Mouse (Mus musculus) kidney, embryonic 14.5 days (tissue): ENCODE measurements around the gene Mest. TPM values are rescaled to one million over a fixed set of nuclear protein-coding genes. Genes with fewer than 3 reads are reported as not detected.

ENCODE experiments used
- ATAC-seq: fragments of 200-750 bp; cut with Nextera tagmentation; 2 replicates; pipeline ENCODE4 v1.8.0; 2017; ENCODE audit warnings: moderate number of reproducible peaks, mild to moderate bottlenecking, moderate TSS enrichment, moderate library complexity; ENCODE audit not compliant: low FRiP score, low TSS enrichment
- H3K27ac ChIP-seq: fragments of 300-500 bp; sonication (generic); 2 replicates; pipeline ENCODE4 v1.5.1; 2014; ENCODE audit warnings: low read depth, mild to moderate bottlenecking, low read length, moderate library complexity, mixed read lengths
- H3K27me3 ChIP-seq: fragments of 300-500 bp; sonication (generic); 2 replicates; pipeline ENCODE4 v1.6.1; 2014; ENCODE audit warnings: mild to moderate bottlenecking, low read length; ENCODE audit not compliant: control insufficient read depth, insufficient read depth
- H3K36me3 ChIP-seq: fragments of 300-500 bp; sonication (generic); 2 replicates; pipeline ENCODE4 v1.6.1; 2014; ENCODE audit warnings: low read length, mixed read lengths; ENCODE audit not compliant: control insufficient read depth, insufficient read depth
- H3K4me1 ChIP-seq: fragments of 300-500 bp; sonication (generic); 2 replicates; pipeline ENCODE4 v1.6.1; 2014; ENCODE audit warnings: low read length, mixed read lengths; ENCODE audit not compliant: control insufficient read depth, insufficient read depth
- H3K4me2 ChIP-seq: fragments of 300-500 bp; sonication (generic); replicated peaks from 2 replicates; pipeline ENCODE4 v1.6.1; 2014; ENCODE audit warnings: low read depth, mild to moderate bottlenecking, low read length
- H3K4me3 ChIP-seq: fragments of 300-500 bp; sonication (generic); 2 replicates; pipeline ENCODE4 v1.5.1; 2014; ENCODE audit warnings: mild to moderate bottlenecking, low read length
- H3K9ac ChIP-seq: fragments of 300-500 bp; sonication (generic); 2 replicates; pipeline ENCODE4 v1.6.1; 2014; ENCODE audit warnings: low read depth, mild to moderate bottlenecking, low read length, moderate library complexity
- H3K9me3 ChIP-seq: fragments of 300-500 bp; sonication (generic); 2 replicates; pipeline ENCODE4 v1.6.1; 2016; ENCODE audit warnings: low read length; ENCODE audit not compliant: control insufficient read depth
- WGBS: fragments of 180-500 bp; shearing (Covaris S2); extraction: QIAGEN DNeasy Blood & Tissue Kit; methylation state at CpG from one replicate; pipeline ENCODE4 v1.1.7; 2014; 5-methylcytosine and 5-hydroxymethylcytosine counted together
- polyA plus RNA-seq: library from polyadenylated mRNA; unstranded; fragments of >200 nt; fragmentation: Nextera tagmentation; extraction: Ambion mirVana; gene quantifications from 2 replicates; pipeline ENCODE4 v1.2.1, GENCODE M21; 2014

Gene Mest
- polyA plus RNA-seq, 1 experiment from 2014 or later, result 2,617 TPM

GRCm38 (mm10) chr6:30698036-30698435 lies 25.3 kb upstream of the Mest start:
- H3K27me3 ChIP-seq, result no peaks in the 10 kb centered on the region
- no peaks in the 10 kb centered on the region for H3K9me3 ChIP-seq
- H3K27ac ChIP-seq, result peak overlapping the region; percentile 43; the same call in 1 of the 2 replicates
- H3K9ac ChIP-seq, result no peak overlapping the region
- WGBS, result 88% methylated on average over 4 of the region's 4 CpGs
- peaks cover 9% of the 10 kb centered on the region for H3K4me1 ChIP-seq
- H3K4me2 ChIP-seq, result no peak overlapping the region
- no peaks in the 10 kb centered on the region for H3K36me3 ChIP-seq
- ATAC-seq, result no peak
- H3K4me3 ChIP-seq, result no peak overlapping the region

DNA sequence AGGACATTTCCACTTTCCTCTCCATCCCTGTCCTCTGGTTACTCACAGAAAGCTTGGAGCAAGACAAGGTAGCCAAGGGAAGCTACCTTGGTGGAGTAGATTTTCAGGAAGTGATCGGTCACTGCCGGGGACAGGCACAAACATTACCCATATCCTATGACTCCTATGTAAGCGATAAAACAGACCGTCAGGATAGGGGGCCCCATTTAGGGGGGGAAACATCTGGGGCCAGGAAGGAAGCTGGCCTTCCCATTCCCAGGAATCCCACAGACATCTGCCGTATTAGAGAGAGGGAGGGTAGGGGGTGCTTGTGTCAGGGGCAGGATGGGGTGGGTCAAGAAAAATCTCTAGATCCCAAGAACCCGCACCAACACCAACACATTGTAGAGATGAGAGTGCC lies 23.2 kb upstream of the Mest start:
- Histone ChIP-seq H3K4me1 (peaks cover 9% of the 10 kb centered on the region), H3K36me3 (no peaks in the 10 kb centered on the region), H3K27ac (peak overlapping the region; percentile 86), H3K4me3 (no peak overlapping the region), H3K27me3 (no peaks in the 10 kb centered on the region), H3K9me3 (no peaks in the 10 kb centered on the region), H3K4me2 (no peak overlapping the region), H3K9ac (no peak overlapping the region)
- ATAC-seq, result peak; percentile 68
- 16% methylated on average over 6 of the region's 6 CpGs for WGBS

DNA sequence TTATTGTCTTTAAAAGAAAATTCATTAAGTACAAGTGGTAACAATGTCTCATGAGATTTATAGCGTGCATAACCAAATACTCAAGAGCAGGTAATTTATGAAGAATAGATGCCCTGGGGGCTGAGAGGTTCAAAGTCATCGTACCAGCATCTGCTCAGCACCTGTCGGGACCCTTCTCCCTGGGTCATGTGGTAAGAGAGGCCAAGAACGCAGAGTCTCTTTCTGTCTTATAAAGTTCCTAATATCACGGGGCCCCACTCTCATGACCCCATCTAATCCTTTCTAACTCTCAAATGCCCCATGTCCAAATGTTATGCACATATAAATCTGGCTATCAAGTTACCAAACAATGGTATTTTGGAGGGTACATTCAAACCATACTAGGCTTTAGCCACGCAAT lies 20.5 kb upstream of the Mest start:
- no peak for ATAC-seq
- Histone ChIP-seq H3K36me3 (no peaks in the 10 kb centered on the region), H3K4me1 (peaks cover 9% of the 10 kb centered on the region), H3K4me3 (no peak overlapping the region), H3K27ac (0 out of 2 replicates have a peak overlapping the region, but pooled peaks have one; percentile 1), H3K9me3 (no peaks in the 10 kb centered on the region), H3K4me2 (no peak overlapping the region), H3K27me3 (no peaks in the 10 kb centered on the region), H3K9ac (no peak overlapping the region)
- 46% methylated on average over 6 of the region's 6 CpGs for WGBS

- no peaks in the 10 kb centered on the region for H3K9me3 ChIP-seq
- H3K9ac ChIP-seq, result no peak overlapping the region
- H3K4me2 ChIP-seq, result no peak overlapping the region
- no peaks in the 10 kb centered on the region for H3K36me3 ChIP-seq
- H3K4me3 ChIP-seq, result no peak overlapping the region
- no peaks in the 10 kb centered on the region for H3K27me3 ChIP-seq
- H3K27ac ChIP-seq, result peak overlapping the region; percentile 1; the same call in 1 of the 2 replicates
- peaks cover 9% of the 10 kb centered on the region for H3K4me1 ChIP-seq
- no peak for ATAC-seq
- 76% methylated on average over 6 of the region's 6 CpGs for WGBS
These were observed 19.9 kb upstream of the Mest start for GRCm38 (mm10) chr6:30703476-30703875.

DNA sequence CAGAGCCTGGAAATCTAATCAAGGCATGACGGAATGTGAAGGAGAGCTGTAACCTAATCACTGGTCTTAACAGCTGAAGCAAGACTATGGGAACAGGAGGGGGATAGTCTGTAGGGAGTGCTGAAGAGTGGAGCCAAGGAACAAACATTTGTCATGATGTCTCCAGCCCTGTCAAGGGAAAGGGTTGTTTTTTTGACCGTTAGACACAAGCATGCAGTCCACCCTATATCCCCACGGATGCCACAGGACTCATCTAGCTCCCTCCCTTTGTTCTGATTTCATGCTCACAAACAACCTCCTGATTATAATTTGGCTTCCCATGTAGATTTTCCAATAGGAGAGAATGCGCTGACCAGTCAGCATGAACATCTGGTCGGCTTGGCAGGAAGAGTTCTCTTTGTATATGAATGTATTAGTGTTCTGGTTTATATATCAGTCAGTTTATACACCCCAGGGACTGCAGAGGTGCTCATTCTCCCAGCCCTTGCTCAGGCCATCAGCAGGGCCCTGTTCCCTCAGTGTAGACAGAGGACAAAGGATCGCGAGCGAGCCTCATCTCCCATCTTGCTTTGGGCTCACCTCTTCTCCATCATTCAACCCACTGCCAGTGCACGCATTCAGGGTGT lies 19.3 kb upstream of the Mest start:
- Histone ChIP-seq H3K27ac (peak overlapping the region; percentile 47; the same call in 1 of the 2 replicates), H3K27me3 (no peaks in the 10 kb centered on the region), H3K4me3 (no peak overlapping the region), H3K9me3 (no peaks in the 10 kb centered on the region), H3K9ac (no peak overlapping the region), H3K36me3 (no peaks in the 10 kb centered on the region), H3K4me1 (peaks cover 9% of the 10 kb centered on the region), H3K4me2 (no peak overlapping the region)
- WGBS, result 77% methylated on average over 9 of the region's 9 CpGs
- peak; percentile 65 for ATAC-seq

- peak overlapping the region; percentile 70; the same call in 1 of the 2 replicates for H3K27ac ChIP-seq
- 34% methylated on average over 6 of the region's 6 CpGs for WGBS
- H3K4me2 ChIP-seq, result no peak overlapping the region
- no peaks in the 10 kb centered on the region for H3K36me3 ChIP-seq
- no peak overlapping the region for H3K4me3 ChIP-seq
- H3K9ac ChIP-seq, result no peak overlapping the region
- no peak for ATAC-seq
- H3K9me3 ChIP-seq, result no peaks in the 10 kb centered on the region
- H3K4me1 ChIP-seq, result peaks cover 18% of the 10 kb centered on the region
- no peaks in the 10 kb centered on the region for H3K27me3 ChIP-seq
These were observed 14.2 kb upstream of the Mest start for GRCm38 (mm10) chr6:30709115-30709514.

DNA sequence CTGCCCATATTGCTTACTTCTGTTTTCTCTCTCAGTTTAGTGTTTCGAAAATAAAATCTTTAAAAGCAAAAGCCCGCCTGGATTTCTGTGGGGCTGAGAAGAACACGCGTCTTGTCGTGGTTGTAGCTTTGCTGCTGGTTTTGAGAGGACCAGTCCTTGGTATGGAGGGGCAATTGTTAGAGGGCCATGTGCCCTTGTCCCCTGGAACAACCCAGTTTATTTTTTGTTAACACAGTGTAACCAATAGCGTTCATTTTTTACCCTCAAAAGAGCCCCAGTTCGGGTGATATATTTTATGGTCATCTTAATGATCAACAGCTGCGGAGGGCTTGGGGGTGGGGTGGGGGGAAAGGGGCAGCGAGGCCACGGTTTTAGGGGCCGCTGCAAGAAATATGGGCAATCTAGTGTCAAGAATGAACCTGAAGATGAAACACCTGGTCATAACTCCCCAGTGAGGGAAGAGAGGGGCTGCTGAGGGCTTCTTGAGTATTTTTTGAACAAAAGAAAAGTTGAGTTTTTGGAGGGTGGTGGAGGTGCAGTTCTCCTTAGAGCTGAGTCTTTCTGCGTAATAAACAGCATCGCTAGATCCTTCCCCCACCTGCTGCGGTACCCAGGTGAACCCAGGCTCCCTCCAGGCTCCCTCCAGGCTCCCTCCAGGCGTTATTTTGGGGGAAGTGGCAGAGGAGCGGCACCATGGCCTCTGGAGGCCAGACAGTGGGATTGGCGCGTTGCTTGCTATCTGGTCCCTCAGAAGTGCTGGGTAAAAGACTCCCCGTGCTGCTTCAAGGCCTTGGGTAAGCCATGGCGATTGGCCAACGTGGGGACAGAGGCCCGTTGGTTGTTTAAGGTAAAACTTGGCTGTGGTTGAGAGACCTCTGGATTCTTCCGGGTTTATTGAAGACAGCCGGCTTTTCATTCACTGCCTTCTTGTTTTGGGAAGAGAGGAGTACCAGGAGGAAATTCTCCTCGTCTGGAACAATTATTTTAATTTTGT lies 12.7 kb upstream of the Mest start:
- Histone ChIP-seq H3K4me2 (no peak overlapping the region), H3K9ac (no peak overlapping the region), H3K4me1 (peaks cover 20% of the 10 kb centered on the region; the same call in 1 of the 2 replicates), H3K27ac (peak overlapping the region; percentile 74), H3K4me3 (no peak overlapping the region), H3K36me3 (no peaks in the 10 kb centered on the region), H3K9me3 (no peaks in the 10 kb centered on the region), H3K27me3 (no peaks in the 10 kb centered on the region)
- 38% methylated on average over 25 of the region's 25 CpGs for WGBS
- ATAC-seq, result peak; percentile 46

- H3K4me3 ChIP-seq, result no peak overlapping the region
- no peak for ATAC-seq
- H3K27me3 ChIP-seq, result no peaks in the 10 kb centered on the region
- H3K27ac ChIP-seq, result peak overlapping the region; percentile 74; the same call in 1 of the 2 replicates
- H3K4me1 ChIP-seq, result peaks cover 21% of the 10 kb centered on the region
- 67% methylated on average over 10 of the region's 10 CpGs for WGBS
- no peaks in the 10 kb centered on the region for H3K9me3 ChIP-seq
- no peaks in the 10 kb centered on the region for H3K36me3 ChIP-seq
- H3K9ac ChIP-seq, result no peak overlapping the region
- no peak overlapping the region for H3K4me2 ChIP-seq
These were observed 12.0 kb upstream of the Mest start for GRCm38 (mm10) chr6:30711365-30711763.

DNA sequence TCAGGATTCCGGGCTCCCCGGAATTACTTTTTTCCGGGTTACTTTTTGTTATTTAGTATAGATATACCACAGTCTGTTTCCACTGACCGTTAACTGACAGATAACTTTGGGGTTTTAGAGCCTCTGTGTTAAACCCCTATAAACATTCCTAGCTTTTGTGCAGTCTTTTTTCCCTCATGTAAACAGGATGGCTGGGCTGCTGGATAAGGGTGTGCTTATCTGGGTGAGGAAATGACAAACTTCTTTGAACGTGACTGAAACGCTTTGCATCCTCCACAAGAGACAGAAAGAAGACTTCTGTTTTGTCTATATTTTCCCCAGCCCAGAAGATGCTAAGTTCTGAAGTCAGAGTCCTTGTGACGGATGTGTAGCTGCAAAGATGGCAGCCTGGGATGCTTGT lies 10.9 kb upstream of the Mest start:
- H3K4me3 ChIP-seq, result no peak overlapping the region
- H3K9ac ChIP-seq, result no peak overlapping the region
- WGBS, result 62% methylated on average over 7 of the region's 7 CpGs
- no peaks in the 10 kb centered on the region for H3K36me3 ChIP-seq
- peak overlapping the region; percentile 65; the same call in 1 of the 2 replicates for H3K27ac ChIP-seq
- H3K9me3 ChIP-seq, result no peaks in the 10 kb centered on the region
- no peak for ATAC-seq
- peaks cover 23% of the 10 kb centered on the region for H3K4me1 ChIP-seq
- no peaks in the 10 kb centered on the region for H3K27me3 ChIP-seq
- H3K4me2 ChIP-seq, result no peak overlapping the region
